Mouse (Mus musculus): ENCODE measurements around the gene Klhdc2. TPM values are rescaled to one million over a fixed set of nuclear protein-coding genes. Genes with fewer than 3 reads are reported as not detected.

The Klhdc2 gene
- total and polyA plus RNA-seq, 3 experiments: 46.7 to 114 (median 93.1) TPM

DNA sequence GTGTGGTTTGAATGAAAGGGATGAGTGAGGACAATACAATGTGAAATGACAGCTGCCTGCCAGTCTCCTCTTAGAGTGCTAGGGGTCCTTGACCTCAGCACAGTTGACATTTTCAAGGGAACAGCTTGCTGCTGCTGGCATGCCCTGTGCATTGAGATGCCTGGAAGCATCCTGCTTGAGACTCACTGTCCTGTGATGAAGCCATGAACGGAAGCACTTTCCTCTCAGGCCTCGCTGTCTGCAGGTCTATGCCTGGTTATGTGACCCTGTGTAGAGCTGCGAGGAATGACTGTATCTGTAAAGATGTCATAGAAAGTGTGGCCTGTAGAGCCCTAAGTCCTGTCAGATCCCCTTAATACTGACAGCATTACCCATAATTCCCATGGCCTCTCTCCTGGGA lies 31.4 kb upstream of the Klhdc2 start:
- Histone ChIP-seq H3K9ac (ENCODE audit: low read depth, low read length) (no peak overlapping the region), H3K27me3 (ENCODE audit: control insufficient read depth, insufficient read depth, low read length) (no peaks in the 10 kb centered on the region), H3K79me2 (replicated peaks; ENCODE audit: control insufficient read depth, insufficient read depth, low read length) (no peaks in the 10 kb centered on the region), H3K4me1 (ENCODE audit: control insufficient read depth, insufficient read depth, low read length) (no peaks in the 10 kb centered on the region), H3K4me3 (no peak overlapping the region), H3K27ac (no peak overlapping the region), H3K36me3 (ENCODE audit: control insufficient read depth, insufficient read depth, low read length) (no peaks in the 10 kb centered on the region)
- WGBS: 81% methylated on average over 3 of the region's 3 CpGs
- intact Hi-C loops (cut with DNase I): no loop called here
- no peak for DNase-seq
- TF ChIP-seq CTCF (IDR thresholded peaks at IDR 0.05) (no peak), POLR2A (IDR thresholded peaks at IDR 0.05; ENCODE audit: insufficient read depth, low read depth, low read length) (no peak), EP300 (IDR thresholded peaks at IDR 0.05; ENCODE audit: insufficient read depth, low read depth, low read length) (no peak)

GRCm38 (mm10) chr12:69267956-69268632 lies 28.4 kb upstream of the Klhdc2 start:
- no peaks in the 10 kb centered on the region for H3K36me3 ChIP-seq (ENCODE audit: control insufficient read depth, insufficient read depth, low read length)
- no peaks in the 10 kb centered on the region for H3K79me2 ChIP-seq (replicated peaks; ENCODE audit: control insufficient read depth, insufficient read depth, low read length)
- no peak overlapping the region for H3K9ac ChIP-seq (ENCODE audit: low read depth, low read length)
- DNase-seq: no peak
- WGBS: 86% methylated on average over 11 of the region's 11 CpGs
- no peaks in the 10 kb centered on the region for H3K27me3 ChIP-seq (ENCODE audit: control insufficient read depth, insufficient read depth, low read length)
- no peak overlapping the region for H3K4me3 ChIP-seq
- no peak overlapping the region for H3K27ac ChIP-seq
- no peaks in the 10 kb centered on the region for H3K4me1 ChIP-seq (ENCODE audit: control insufficient read depth, insufficient read depth, low read length)
- intact Hi-C loops (cut with DNase I): no loop called here
- TF ChIP-seq POLR2A (IDR thresholded peaks at IDR 0.05; ENCODE audit: insufficient read depth, low read depth, low read length) (no peak), EP300 (IDR thresholded peaks at IDR 0.05; ENCODE audit: insufficient read depth, low read depth, low read length) (no peak), CTCF (IDR thresholded peaks at IDR 0.05) (no peak)

DNA sequence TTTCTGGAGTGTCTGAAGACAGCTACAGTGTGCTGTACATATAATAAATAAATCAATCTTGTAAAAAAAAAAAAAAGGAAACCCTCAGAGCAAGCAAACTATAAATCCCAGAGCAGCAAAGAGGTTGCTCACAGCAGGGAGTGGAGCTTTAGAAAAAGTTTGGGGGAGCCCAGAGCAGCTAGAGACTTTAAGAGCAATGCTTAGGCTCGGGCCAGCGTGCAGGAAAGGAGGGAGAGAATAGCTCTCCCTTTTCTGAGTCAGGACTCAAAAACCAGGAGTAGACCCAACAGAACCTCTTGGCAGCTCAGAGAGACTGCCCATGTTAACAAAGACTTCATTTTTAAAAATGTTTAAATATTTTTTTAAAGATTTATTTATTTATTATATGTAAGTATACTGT lies 27.5 kb upstream of the Klhdc2 start:
- 87% methylated on average over 2 of the region's 2 CpGs for WGBS

GRCm38 (mm10) chr12:69279931-69280469 lies 16.5 kb upstream of the Klhdc2 start:
- Histone ChIP-seq H3K9ac (ENCODE audit: low read depth, low read length) (no peak overlapping the region), H3K27ac (no peak overlapping the region), H3K4me3 (no peak overlapping the region), H3K4me1 (ENCODE audit: control insufficient read depth, insufficient read depth, low read length) (no peaks in the 10 kb centered on the region), H3K27me3 (ENCODE audit: control insufficient read depth, insufficient read depth, low read length) (no peaks in the 10 kb centered on the region), H3K79me2 (replicated peaks; ENCODE audit: control insufficient read depth, insufficient read depth, low read length) (no peaks in the 10 kb centered on the region), H3K36me3 (ENCODE audit: control insufficient read depth, insufficient read depth, low read length) (no peaks in the 10 kb centered on the region)
- intact Hi-C loops (cut with DNase I): no loop called here
- 24% methylated on average over 1 of the region's 1 CpGs for WGBS
- no peak for TF ChIP-seq CTCF (IDR thresholded peaks at IDR 0.05)
- TF ChIP-seq EP300 (IDR thresholded peaks at IDR 0.05; ENCODE audit: insufficient read depth, low read depth, low read length): no peak
- no peak for TF ChIP-seq POLR2A (IDR thresholded peaks at IDR 0.05; ENCODE audit: insufficient read depth, low read depth, low read length)
- DNase-seq: no peak

More for the DNA sequence above, 27.5 kb upstream of the Klhdc2 start:
- Histone ChIP-seq H3K27me3 (ENCODE audit: control insufficient read depth, insufficient read depth, low read length) (no peaks in the 10 kb centered on the region), H3K79me2 (replicated peaks; ENCODE audit: control insufficient read depth, insufficient read depth, low read length) (no peaks in the 10 kb centered on the region), H3K36me3 (ENCODE audit: control insufficient read depth, insufficient read depth, low read length) (no peaks in the 10 kb centered on the region), H3K4me3 (no peak overlapping the region), H3K9ac (ENCODE audit: low read depth, low read length) (no peak overlapping the region), H3K27ac (no peak overlapping the region), H3K4me1 (ENCODE audit: control insufficient read depth, insufficient read depth, low read length) (no peaks in the 10 kb centered on the region)
- no peak for DNase-seq
- TF ChIP-seq POLR2A (IDR thresholded peaks at IDR 0.05; ENCODE audit: insufficient read depth, low read depth, low read length) (no peak), EP300 (IDR thresholded peaks at IDR 0.05; ENCODE audit: insufficient read depth, low read depth, low read length) (no peak), CTCF (IDR thresholded peaks at IDR 0.05) (no peak)
- intact Hi-C loops (cut with DNase I): no loop called here

DNA sequence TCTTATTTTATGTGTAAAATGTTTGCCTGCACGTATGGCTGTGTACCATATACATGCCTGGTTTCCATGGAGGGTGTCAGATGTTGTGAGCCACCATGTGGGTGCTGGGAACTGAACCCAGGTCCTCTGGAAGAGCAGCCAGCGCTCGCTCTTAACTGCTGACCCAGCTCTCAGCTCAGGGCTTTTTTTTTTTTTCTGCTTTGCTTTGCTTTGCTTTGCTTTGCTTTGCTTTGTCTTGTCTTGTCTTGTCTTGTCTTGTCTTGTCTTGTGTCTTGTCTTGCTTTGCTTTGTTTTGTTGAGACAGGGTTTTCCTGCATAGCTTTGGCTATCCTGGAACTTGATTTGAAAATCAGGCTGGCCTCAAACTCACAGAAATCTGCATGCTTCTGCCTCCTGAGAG lies 15.6 kb upstream of the Klhdc2 start:
- 95% methylated on average over 3 of the region's 3 CpGs for WGBS
- TF ChIP-seq CTCF (IDR thresholded peaks at IDR 0.05) (no peak), POLR2A (IDR thresholded peaks at IDR 0.05; ENCODE audit: insufficient read depth, low read depth, low read length) (no peak), EP300 (IDR thresholded peaks at IDR 0.05; ENCODE audit: insufficient read depth, low read depth, low read length) (no peak)
- intact Hi-C loops (cut with DNase I): no loop called here
- no peaks in the 10 kb centered on the region for H3K36me3 ChIP-seq (ENCODE audit: control insufficient read depth, insufficient read depth, low read length)
- no peak overlapping the region for H3K27ac ChIP-seq
- H3K4me1 ChIP-seq (ENCODE audit: control insufficient read depth, insufficient read depth, low read length): no peaks in the 10 kb centered on the region
- DNase-seq: no peak
- no peak overlapping the region for H3K4me3 ChIP-seq
- H3K27me3 ChIP-seq (ENCODE audit: control insufficient read depth, insufficient read depth, low read length): no peaks in the 10 kb centered on the region
- no peaks in the 10 kb centered on the region for H3K79me2 ChIP-seq (replicated peaks; ENCODE audit: control insufficient read depth, insufficient read depth, low read length)
- H3K9ac ChIP-seq (ENCODE audit: low read depth, low read length): no peak overlapping the region

- no peak for DNase-seq
- intact Hi-C loops (cut with DNase I): no loop called here
- no peak overlapping the region for H3K27ac ChIP-seq
- no peak overlapping the region for H3K9ac ChIP-seq (ENCODE audit: low read depth, low read length)
- H3K79me2 ChIP-seq (replicated peaks; ENCODE audit: control insufficient read depth, insufficient read depth, low read length): no peaks in the 10 kb centered on the region
- no peaks in the 10 kb centered on the region for H3K36me3 ChIP-seq (ENCODE audit: control insufficient read depth, insufficient read depth, low read length)
- WGBS: 82% methylated on average over 7 of the region's 7 CpGs
- TF ChIP-seq EP300 (IDR thresholded peaks at IDR 0.05; ENCODE audit: insufficient read depth, low read depth, low read length) (no peak), POLR2A (IDR thresholded peaks at IDR 0.05; ENCODE audit: insufficient read depth, low read depth, low read length) (no peak), CTCF (IDR thresholded peaks at IDR 0.05) (no peak)
- H3K4me1 ChIP-seq (ENCODE audit: control insufficient read depth, insufficient read depth, low read length): no peaks in the 10 kb centered on the region
- H3K4me3 ChIP-seq: no peak overlapping the region
- H3K27me3 ChIP-seq (ENCODE audit: control insufficient read depth, insufficient read depth, low read length): no peaks in the 10 kb centered on the region
Observed at GRCm38 (mm10) chr12:69283146-69283545, 13.3 kb upstream of the Klhdc2 start.
